Mouse (Mus musculus) spleen, postnatal 10 days (tissue): ENCODE data around the gene Cops4.

Source experiments
- DNase-seq, 2 experiments: peaks; one replicate each; pipeline ENCODE4 v3.0.0; 2021 to 2022; ENCODE audit warnings: low spot score in 2 of 2

Gene Cops4

GRCm38 (mm10) chr5:100578863-100579411 lies 60.8 kb downstream of the Cops4 start:
- no peak for DNase-seq

GRCm38 (mm10) chr5:100581622-100582434 lies 63.7 kb downstream of the Cops4 start:
- DNase-seq = no peak

GRCm38 (mm10) chr5:100582435-100582826 lies 64.3 kb downstream of the Cops4 start:
- no peak for DNase-seq

- DNase-seq = no peak
Measured at GRCm38 (mm10) chr5:100583066-100583465, 65.0 kb downstream of the Cops4 start.

GRCm38 (mm10) chr5:100585206-100585644 lies 67.1 kb downstream of the Cops4 start:
- DNase-seq = peak in 1 of 2 experiments; percentile 36

GRCm38 (mm10) chr5:100585657-100586056 lies 67.5 kb downstream of the Cops4 start:
- DNase-seq = no peak

- no peak for DNase-seq
Measured at GRCm38 (mm10) chr5:100587136-100587535, 69.0 kb downstream of the Cops4 start.

- DNase-seq = no peak
Measured at GRCm38 (mm10) chr5:100587626-100588025, 69.5 kb downstream of the Cops4 start.

GRCm38 (mm10) chr5:100590505-100590904 lies 72.4 kb downstream of the Cops4 start:
- DNase-seq = no peak

GRCm38 (mm10) chr5:100594803-100595467 lies 76.8 kb downstream of the Cops4 start:
- no peak for DNase-seq

- DNase-seq = no peak
Measured at GRCm38 (mm10) chr5:100595999-100596398, 77.9 kb downstream of the Cops4 start.
